Mouse (Mus musculus): Measurements from ENCODE around the gene Tpst1.

DNA sequence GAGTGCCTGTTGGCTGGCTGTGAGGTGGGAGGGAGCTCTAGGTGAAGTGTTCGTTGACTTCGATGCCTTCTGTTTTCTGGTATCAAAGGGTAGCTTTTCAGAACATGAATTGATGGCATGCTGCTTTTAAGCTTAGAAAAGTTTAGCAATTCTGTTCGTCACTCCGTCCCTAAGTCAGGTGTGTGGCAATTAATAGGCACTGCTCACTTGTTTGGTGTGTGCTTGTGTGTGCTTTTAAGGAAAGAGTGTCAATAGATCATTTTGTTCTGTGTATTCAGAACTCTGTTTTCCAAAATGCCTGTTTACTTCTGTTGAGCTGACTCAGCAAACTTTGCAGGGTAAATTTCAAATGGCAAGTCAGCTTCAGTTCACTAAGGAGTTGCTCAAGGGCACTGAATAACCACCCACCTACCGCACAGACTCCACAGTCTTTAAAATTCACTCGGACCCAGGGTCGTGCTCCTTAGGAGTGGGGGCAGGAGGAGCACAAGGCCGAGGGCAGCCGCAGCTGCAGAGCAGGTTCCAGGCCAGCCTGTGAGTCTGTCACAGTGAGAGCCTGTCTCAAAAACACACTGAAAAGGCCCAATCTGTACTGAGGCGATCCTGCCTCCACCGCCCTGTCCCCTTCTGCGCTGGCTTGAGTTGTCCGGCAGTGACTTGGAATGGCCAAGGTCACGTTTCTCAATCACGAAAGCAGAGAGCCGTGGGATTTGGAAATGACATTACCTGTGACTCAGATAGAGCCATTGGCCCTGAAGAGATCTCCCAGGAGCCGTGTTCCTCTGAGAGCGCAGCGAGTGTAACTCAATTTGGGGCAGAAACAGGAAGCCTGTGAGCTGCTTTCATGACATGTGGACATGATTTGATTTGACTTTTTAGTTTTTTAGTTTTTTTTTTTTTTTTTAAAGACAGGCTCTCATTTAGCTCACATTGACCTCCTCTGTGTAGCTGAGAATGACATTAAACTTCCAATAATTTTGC, 41.4 kb upstream of the Tpst1 start:
- TF ChIP-seq CTCF (IDR thresholded peaks at IDR 0.05; ENCODE audit: control insufficient read depth, insufficient read depth, insufficient read length) (no peak), MYOG (IDR thresholded peaks at IDR 0.05; ENCODE audit: control insufficient read depth, extremely low read depth, insufficient read length) (no peak), CEBPB (IDR thresholded peaks at IDR 0.05; ENCODE audit: low read depth) (no peak), USF1 (IDR thresholded peaks at IDR 0.05; ENCODE audit: low read depth) (no peak)
